Mouse (Mus musculus) kidney, adult 2 months (tissue): ENCODE data around the gene Gtpbp8. TPM values are rescaled to one million over a fixed set of nuclear protein-coding genes. Genes with fewer than 3 reads are reported as not detected.

Source experiments
- DNase-seq: peaks from one replicate; pipeline ENCODE4 v3.0.0; 2021
- H3K27ac ChIP-seq: fragments of 200-500 bp; 2 replicates; pipeline ENCODE4 v1.5.1; 2012; ENCODE audit warnings: low read depth, low read length, control low read depth, inconsistent platforms; ENCODE audit not compliant: insufficient read depth
- H3K27me3 ChIP-seq: fragments of 200-500 bp; replicated peaks from 2 replicates; pipeline ENCODE4 v1.6.1; 2012; ENCODE audit warnings: mild to moderate bottlenecking, moderate library complexity, low read length, inconsistent platforms; ENCODE audit not compliant: control insufficient read depth, insufficient read depth
- H3K36me3 ChIP-seq: fragments of 200-500 bp; 2 replicates; pipeline ENCODE4 v1.6.1; 2012; ENCODE audit warnings: mild to moderate bottlenecking, moderate library complexity, low read length, inconsistent platforms; ENCODE audit not compliant: control insufficient read depth, insufficient read depth
- H3K4me1 ChIP-seq: fragments of 200-500 bp; 2 replicates; pipeline ENCODE4 v1.6.1; 2011; ENCODE audit warnings: low read length; ENCODE audit not compliant: control insufficient read depth, insufficient read depth
- H3K4me3 ChIP-seq: fragments of 200-500 bp; 2 replicates; pipeline ENCODE4 v1.5.1; 2011; ENCODE audit warnings: mild to moderate bottlenecking, low read depth, low read length, control low read depth; ENCODE audit not compliant: insufficient read depth
- CTCF ChIP-seq: fragments of 200-500 bp; conservative IDR thresholded peaks from 2 replicates; pipeline ENCODE4 v1.5.1; 2011; ENCODE audit warnings: low read depth, mild to moderate bottlenecking, control low read depth, low read length, moderate library complexity, mixed read lengths; ENCODE audit not compliant: insufficient read depth, insufficient read length
- POLR2A ChIP-seq: fragments of 200-500 bp; IDR thresholded peaks from one replicate; pipeline ENCODE4 v1.6.1; 2011; ENCODE audit warnings: low read depth, low read length, control low read depth
- WGBS: fragments of 180-500 bp; shearing (Covaris S2); methylation state at CpG from one replicate; pipeline ENCODE4 v1.1.7; 2018; 5-methylcytosine and 5-hydroxymethylcytosine counted together
- polyA plus RNA-seq: library from polyadenylated mRNA; depleted of rRNA; stranded (reverse); fragments of >200 nt; gene quantifications from 2 replicates; pipeline ENCODE4 v1.2.3, GENCODE M21; 2012

The Gtpbp8 gene
- polyA plus RNA-seq, 1 experiment, result 6.0 TPM

DNA sequence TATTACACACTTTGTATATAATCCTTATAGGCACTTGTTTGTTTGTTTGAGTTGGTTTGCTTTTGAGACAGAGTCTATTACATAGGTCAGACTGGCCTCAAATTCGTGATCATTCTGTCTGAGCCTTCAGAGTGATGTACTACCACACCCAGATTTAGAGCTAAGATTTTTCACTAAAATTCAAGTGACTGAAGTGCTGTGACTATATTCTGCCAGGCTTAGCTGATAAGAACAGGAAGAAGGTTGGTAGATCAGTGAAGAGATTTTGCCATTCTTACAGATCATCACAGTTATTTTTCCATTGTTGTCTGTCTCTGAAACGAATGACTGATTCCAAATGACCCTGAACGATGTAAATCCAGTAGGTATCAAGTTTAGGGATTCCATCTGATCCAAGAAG lies 1.8 kb upstream of the Gtpbp8 start:
- H3K36me3 ChIP-seq, result no peaks in the 10 kb centered on the region
- peaks cover 3% of the 10 kb centered on the region; the same call in 1 of the 2 replicates for H3K4me1 ChIP-seq
- no peaks in the 10 kb centered on the region for H3K27me3 ChIP-seq
- WGBS, result 41% methylated on average over 3 of the region's 3 CpGs
- H3K4me3 ChIP-seq, result no peak overlapping the region
- no peak overlapping the region for H3K27ac ChIP-seq
- TF ChIP-seq CTCF (no peak), POLR2A (no peak)
- no peak for DNase-seq

DNA sequence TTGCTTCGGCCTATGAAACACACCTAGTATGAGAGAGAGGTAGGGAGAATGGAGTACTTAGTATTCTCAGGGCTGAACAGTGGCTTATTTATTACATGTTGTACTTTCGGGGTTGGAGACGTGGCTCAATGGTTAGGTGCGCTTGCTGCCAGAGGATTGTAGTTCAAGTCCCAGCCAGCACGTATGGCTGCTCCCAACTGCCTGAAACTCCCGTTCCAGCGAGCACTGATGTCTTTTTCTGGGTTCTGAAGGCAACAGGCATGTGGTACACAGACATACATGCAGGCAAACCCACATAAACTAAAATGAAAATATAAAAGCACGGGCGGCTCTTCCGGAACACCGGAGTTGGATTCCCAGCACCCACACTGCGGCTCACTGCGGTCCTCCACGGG lies 695 bp downstream of the Gtpbp8 start:
- TF ChIP-seq CTCF (no peak), POLR2A (no peak)
- DNase-seq, result no peak
- 5% methylated on average over 14 of the region's 14 CpGs for WGBS
- Histone ChIP-seq H3K4me1 (peaks cover 3% of the 10 kb centered on the region; the same call in 1 of the 2 replicates), H3K36me3 (no peaks in the 10 kb centered on the region), H3K4me3 (peak overlapping the region; percentile 97), H3K27me3 (no peaks in the 10 kb centered on the region), H3K27ac (peak overlapping the region; percentile 96)

DNA sequence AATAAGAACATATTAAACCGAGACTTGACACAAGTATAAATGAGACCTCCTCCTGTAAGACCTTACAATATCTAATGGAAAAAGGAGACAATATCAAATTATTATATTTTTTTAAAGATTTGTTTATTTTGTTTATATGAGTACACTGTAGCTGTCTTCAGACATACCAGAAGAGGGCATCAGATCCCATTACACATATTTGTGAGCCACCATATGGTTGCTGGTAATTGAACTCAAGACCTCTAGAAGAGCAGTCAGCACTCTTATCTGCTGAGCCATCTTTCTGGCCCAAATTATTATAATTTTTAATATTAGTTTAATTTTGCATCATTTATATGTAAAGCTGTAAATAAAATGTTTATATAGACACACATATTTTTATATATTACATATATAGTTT lies 3.4 kb downstream of the Gtpbp8 start:
- Histone ChIP-seq H3K4me1 (peaks cover 3% of the 10 kb centered on the region; the same call in 1 of the 2 replicates), H3K27ac (no peak overlapping the region), H3K27me3 (no peaks in the 10 kb centered on the region), H3K36me3 (peaks cover 4% of the 10 kb centered on the region), H3K4me3 (no peak overlapping the region)
- 100% methylated on average over 1 of the region's 1 CpGs for WGBS
- no peak for DNase-seq
- TF ChIP-seq POLR2A (no peak), CTCF (no peak)

DNA sequence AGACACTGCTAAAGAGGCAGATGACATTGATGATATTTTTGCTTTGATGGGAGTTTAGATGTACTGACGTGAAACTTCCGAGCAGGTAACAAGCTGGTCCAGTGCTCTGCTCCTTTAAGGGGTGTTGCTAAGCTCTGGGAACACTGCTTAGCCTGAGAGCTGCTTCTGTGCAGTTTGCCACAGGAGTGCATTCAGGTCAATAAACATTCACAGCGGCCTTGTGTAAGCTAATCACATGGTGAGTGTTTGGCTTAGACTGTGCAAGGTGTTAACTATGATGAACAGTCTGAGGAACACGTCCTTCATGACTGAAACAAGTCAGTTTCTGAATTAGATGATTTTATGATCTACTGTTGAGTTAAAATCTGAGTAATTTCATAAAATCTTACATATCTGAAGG lies 10.0 kb downstream of the Gtpbp8 start:
- DNase-seq, result no peak
- H3K4me1 ChIP-seq, result no peaks in the 10 kb centered on the region
- H3K4me3 ChIP-seq, result no peak overlapping the region
- no peak overlapping the region for H3K27ac ChIP-seq
- no peaks in the 10 kb centered on the region for H3K27me3 ChIP-seq
- TF ChIP-seq POLR2A (no peak), CTCF (no peak)
- WGBS, result 68% methylated on average over 4 of the region's 4 CpGs
- H3K36me3 ChIP-seq, result peaks cover 11% of the 10 kb centered on the region

DNA sequence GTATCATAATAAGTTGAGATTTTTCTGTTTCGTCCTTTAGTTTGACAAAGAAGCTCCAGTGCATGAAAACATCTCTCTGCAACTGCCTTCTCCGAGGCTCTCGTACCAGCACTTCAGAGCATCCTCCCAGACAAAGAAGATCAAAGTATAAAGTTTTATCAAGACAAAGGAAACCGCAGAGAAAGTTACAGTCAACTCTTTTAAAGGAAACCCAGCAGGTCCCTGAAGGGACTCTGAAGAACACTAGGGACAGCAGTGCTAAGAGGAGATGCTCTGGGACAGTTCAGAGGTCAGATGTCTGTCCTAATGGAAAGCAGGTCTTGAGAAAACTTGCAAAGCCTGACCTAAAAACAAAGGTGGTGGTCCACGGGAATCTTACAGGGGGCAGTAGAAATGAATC lies 10.5 kb downstream of the Gtpbp8 start:
- Histone ChIP-seq H3K27me3 (no peaks in the 10 kb centered on the region), H3K36me3 (peaks cover 11% of the 10 kb centered on the region), H3K4me1 (no peaks in the 10 kb centered on the region), H3K27ac (no peak overlapping the region), H3K4me3 (no peak overlapping the region)
- no peak for DNase-seq
- TF ChIP-seq POLR2A (no peak), CTCF (no peak)
- WGBS, result 89% methylated on average over 5 of the region's 5 CpGs

DNA sequence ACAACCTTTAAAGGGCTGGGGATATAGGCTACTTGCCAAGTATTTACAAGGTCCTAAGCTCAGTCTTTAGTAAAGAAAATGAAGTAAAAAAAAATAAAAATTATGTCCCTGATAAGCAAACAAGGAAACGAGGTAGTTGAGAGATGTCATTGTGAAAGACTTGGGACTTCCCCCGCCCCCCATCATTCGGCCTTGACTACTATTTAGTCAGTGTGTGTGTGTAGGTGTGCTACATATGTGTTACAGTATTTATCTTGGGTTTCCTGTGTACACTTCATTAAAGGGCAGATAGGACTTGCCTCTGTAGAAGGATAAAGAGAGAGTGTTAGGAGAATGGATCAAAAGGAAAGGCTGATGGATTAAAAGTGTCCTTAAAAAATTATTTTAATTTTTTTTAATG lies 12.1 kb downstream of the Gtpbp8 start:
- Histone ChIP-seq H3K27me3 (no peaks in the 10 kb centered on the region), H3K27ac (no peak overlapping the region), H3K36me3 (peaks cover 13% of the 10 kb centered on the region), H3K4me1 (no peaks in the 10 kb centered on the region), H3K4me3 (no peak overlapping the region)
- no peak for DNase-seq
- WGBS, result 69% methylated on average over 3 of the region's 3 CpGs
- TF ChIP-seq POLR2A, result no peak
- no peak for TF ChIP-seq CTCF

DNA sequence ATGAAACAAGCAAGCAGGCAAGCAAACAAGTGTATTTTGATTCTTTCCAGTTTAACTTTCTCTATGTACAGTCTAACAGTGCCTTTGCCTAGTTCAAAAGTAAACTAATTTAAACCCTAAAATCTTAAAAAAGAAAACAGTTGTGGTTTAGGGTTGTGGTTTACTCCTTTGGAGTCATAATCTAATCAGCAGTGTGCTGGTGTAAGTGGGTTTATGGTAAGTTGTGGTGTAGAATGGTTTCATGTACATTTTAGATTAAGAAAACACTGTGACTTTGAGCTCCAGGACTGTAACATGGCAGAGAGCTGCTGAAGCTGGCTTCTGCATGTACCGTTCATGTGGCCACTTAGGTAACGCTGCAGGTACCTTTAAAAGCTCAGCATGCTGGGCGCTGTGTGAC lies 18.6 kb downstream of the Gtpbp8 start:
- no peak for TF ChIP-seq CTCF
- no peak for TF ChIP-seq POLR2A
- Histone ChIP-seq H3K4me1 (peaks cover 6% of the 10 kb centered on the region), H3K4me3 (no peak overlapping the region), H3K36me3 (peaks cover 3% of the 10 kb centered on the region), H3K27me3 (no peaks in the 10 kb centered on the region), H3K27ac (no peak overlapping the region)
- 96% methylated on average over 3 of the region's 3 CpGs for WGBS
- DNase-seq, result no peak
